Mouse (Mus musculus) lung, embryonic 14.5 days (tissue): ENCODE results near the gene Snx30. TPM values are rescaled to one million over a fixed set of nuclear protein-coding genes. Genes with fewer than 3 reads are reported as not detected.
A peak's percentile ranks its signal among the peaks of the same experiment; 100 is the strongest.

ENCODE experiments used
- ATAC-seq: fragments of 200-750 bp; cut with Nextera tagmentation; 2 replicates; pipeline ENCODE4 v1.8.0; 2017; ENCODE audit warnings: mild to moderate bottlenecking, moderate TSS enrichment, moderate library complexity; ENCODE audit not compliant: insufficient read depth
- DNase-seq: peaks from one replicate; pipeline ENCODE4 v3.0.0-alpha.2; 2015
- H3K27ac ChIP-seq: fragments of 300-500 bp; sonication (generic); 2 replicates; pipeline ENCODE4 v1.5.1; 2014; ENCODE audit warnings: low read depth, mild to moderate bottlenecking, moderate library complexity
- H3K27me3 ChIP-seq: fragments of 300-500 bp; sonication (generic); 2 replicates; pipeline ENCODE4 v1.6.1; 2014; ENCODE audit warnings: low read length, control low read depth; ENCODE audit not compliant: insufficient read depth
- H3K36me3 ChIP-seq: fragments of 300-500 bp; sonication (generic); 2 replicates; pipeline ENCODE4 v1.6.1; 2014; ENCODE audit warnings: control low read depth; ENCODE audit not compliant: insufficient read depth
- H3K4me1 ChIP-seq: fragments of 300-500 bp; sonication (generic); 2 replicates; pipeline ENCODE4 v1.6.1; 2014; ENCODE audit warnings: antibody characterized with exemption, control low read depth; ENCODE audit not compliant: insufficient read depth
- H3K4me2 ChIP-seq: fragments of 300-500 bp; sonication (generic); 2 replicates; pipeline ENCODE4 v1.6.1; 2014; ENCODE audit warnings: mild to moderate bottlenecking
- H3K4me3 ChIP-seq: fragments of 300-500 bp; sonication (generic); 2 replicates; pipeline ENCODE4 v1.5.1; 2014; ENCODE audit warnings: low read depth, low read length
- H3K9ac ChIP-seq: fragments of 300-500 bp; sonication (generic); 2 replicates; pipeline ENCODE4 v1.6.1; 2014
- H3K9me3 ChIP-seq: fragments of 300-500 bp; sonication (generic); 2 replicates; pipeline ENCODE4 v1.6.1; 2016; ENCODE audit warnings: low read depth, low read length, control low read depth
- CTCF ChIP-seq: IDR thresholded peaks from 2 replicates; pipeline ENCODE4 v1.5.1; 2016; ENCODE audit warnings: antibody characterized with exemption, low read depth
- WGBS: fragments of 180-500 bp; shearing (Covaris S2); extraction: QIAGEN DNeasy Blood & Tissue Kit; methylation state at CpG from one replicate; pipeline ENCODE4 v1.1.7; 2014; 5-methylcytosine and 5-hydroxymethylcytosine counted together
- polyA plus RNA-seq: library from polyadenylated mRNA; unstranded; fragments of >200 nt; fragmentation: Nextera tagmentation; extraction: Ambion mirVana; gene quantifications from 2 replicates; pipeline ENCODE4 v1.2.1, GENCODE M21; 2014

Snx30 gene
- polyA plus RNA-seq, 1 experiment from 2014 or later = 10.6 TPM

DNA sequence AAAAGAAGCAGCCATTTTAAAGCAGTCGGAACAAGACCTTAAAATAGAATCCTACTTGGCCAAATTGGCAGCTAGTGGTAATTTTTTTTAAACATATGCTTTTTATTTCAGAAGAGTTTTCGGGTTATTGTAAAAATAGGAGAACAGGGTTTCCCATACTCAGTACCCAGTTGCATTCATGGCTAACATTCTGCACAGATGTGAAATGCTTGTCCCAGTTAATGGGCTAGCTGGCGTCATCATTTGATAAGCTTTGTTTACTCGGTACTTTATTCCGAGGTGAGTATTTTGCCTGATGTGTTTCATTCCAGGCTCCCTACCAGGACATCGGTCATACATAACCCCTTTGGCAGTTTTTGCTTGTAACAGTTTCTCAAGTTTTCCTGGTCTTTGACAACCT is 64.8 kb downstream of the Snx30 start:
- no peak for TF ChIP-seq CTCF
- H3K4me1 ChIP-seq = peaks cover 9% of the 10 kb centered on the region
- no peak overlapping the region for H3K9ac ChIP-seq
- 54% methylated on average over 6 of the region's 6 CpGs for WGBS
- H3K4me3 ChIP-seq = no peak overlapping the region
- no peaks in the 10 kb centered on the region for H3K27me3 ChIP-seq
- DNase-seq (no peak), ATAC-seq (0 out of 2 replicates have a peak, but pooled peaks have one; percentile 34)
- H3K4me2 ChIP-seq = no peak overlapping the region
- peak overlapping the region; percentile 58; the same call in 1 of the 2 replicates for H3K27ac ChIP-seq
- H3K9me3 ChIP-seq = no peaks in the 10 kb centered on the region
- no peaks in the 10 kb centered on the region for H3K36me3 ChIP-seq

GRCm38 (mm10) chr4:59870859-59871591 is 65.4 kb downstream of the Snx30 start:
- WGBS = 48% methylated on average over 9 of the region's 9 CpGs
- Histone ChIP-seq H3K9ac (no peak overlapping the region), H3K27me3 (no peaks in the 10 kb centered on the region), H3K4me1 (peaks cover 9% of the 10 kb centered on the region), H3K36me3 (no peaks in the 10 kb centered on the region), H3K27ac (no peak overlapping the region), H3K4me2 (no peak overlapping the region), H3K9me3 (no peaks in the 10 kb centered on the region), H3K4me3 (no peak overlapping the region)
- TF ChIP-seq CTCF = peak; percentile 88
- ATAC-seq = peak; percentile 70
- peak; percentile 96 for DNase-seq

- no peak overlapping the region for H3K27ac ChIP-seq
- WGBS = 53% methylated on average over 6 of the region's 6 CpGs
- no peak overlapping the region for H3K4me3 ChIP-seq
- no peak overlapping the region for H3K9ac ChIP-seq
- no peak for ATAC-seq
- no peak for TF ChIP-seq CTCF
- no peak overlapping the region for H3K4me2 ChIP-seq
- H3K36me3 ChIP-seq = no peaks in the 10 kb centered on the region
- H3K9me3 ChIP-seq = no peaks in the 10 kb centered on the region
- H3K27me3 ChIP-seq = no peaks in the 10 kb centered on the region
- peaks cover 9% of the 10 kb centered on the region for H3K4me1 ChIP-seq
- no peak for DNase-seq
Observed at GRCm38 (mm10) chr4:59873240-59873639, 67.6 kb downstream of the Snx30 start.

DNA sequence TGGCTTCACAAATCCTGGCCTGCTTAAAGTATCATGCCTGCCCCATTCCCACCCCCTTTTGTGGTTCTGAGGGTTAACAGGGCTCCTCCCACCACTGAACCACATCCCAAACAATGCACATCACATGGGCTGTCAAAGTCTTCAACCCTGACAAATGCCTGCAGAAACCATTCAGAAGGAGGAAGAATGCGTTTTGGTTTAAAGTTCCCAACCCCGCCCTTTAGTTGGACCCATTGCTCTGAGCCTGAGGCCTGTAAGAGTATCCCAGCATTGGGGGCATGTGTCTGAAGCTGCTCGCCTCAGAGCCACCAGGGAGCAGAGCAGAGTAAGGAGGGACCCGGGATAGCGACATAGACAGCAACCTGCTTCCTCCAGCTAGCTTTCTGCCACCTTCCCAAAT is 68.2 kb downstream of the Snx30 start:
- WGBS = 62% methylated on average over 5 of the region's 5 CpGs
- H3K27me3 ChIP-seq = no peaks in the 10 kb centered on the region

GRCm38 (mm10) chr4:59876570-59876969 is 70.9 kb downstream of the Snx30 start:
- Histone ChIP-seq H3K9me3 (no peaks in the 10 kb centered on the region), H3K9ac (no peak overlapping the region), H3K4me1 (no peaks in the 10 kb centered on the region), H3K4me3 (no peak overlapping the region), H3K36me3 (0 out of 2 replicates have a peak, but pooled peaks cover 10% of the 10 kb centered on the region), H3K27ac (no peak overlapping the region), H3K27me3 (no peaks in the 10 kb centered on the region), H3K4me2 (no peak overlapping the region)
- no peak for TF ChIP-seq CTCF
- 83% methylated on average over 6 of the region's 6 CpGs for WGBS
- no peak for DNase-seq
- no peak for ATAC-seq

More for the DNA sequence above, 68.2 kb downstream of the Snx30 start:
- no peak for DNase-seq
- Histone ChIP-seq H3K4me3 (no peak overlapping the region), H3K9me3 (no peaks in the 10 kb centered on the region), H3K27ac (no peak overlapping the region), H3K4me2 (no peak overlapping the region), H3K4me1 (peaks cover 9% of the 10 kb centered on the region), H3K36me3 (no peaks in the 10 kb centered on the region), H3K9ac (no peak overlapping the region)
- no peak for ATAC-seq
- no peak for TF ChIP-seq CTCF

DNA sequence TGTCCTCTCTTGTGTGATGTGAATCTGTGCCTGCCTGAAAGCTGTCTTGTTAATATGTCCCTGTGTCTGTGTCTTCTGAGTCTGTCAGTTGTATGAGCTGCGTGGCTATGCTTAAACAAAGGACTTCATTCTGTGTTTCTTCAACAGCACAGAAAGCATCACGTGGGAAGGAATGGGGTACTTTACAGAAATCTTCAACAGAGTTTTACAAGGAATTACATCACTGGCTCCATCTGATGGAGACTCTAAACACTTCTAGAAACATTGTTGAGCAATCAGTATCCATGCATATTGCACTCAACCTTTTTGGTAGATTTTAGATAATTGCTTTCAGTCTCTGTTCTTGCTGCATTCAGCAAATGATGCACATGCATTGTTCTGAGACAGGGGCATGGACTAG is 71.4 kb downstream of the Snx30 start:
- no peaks in the 10 kb centered on the region for H3K4me1 ChIP-seq
- no peaks in the 10 kb centered on the region for H3K9me3 ChIP-seq
- WGBS = 59% methylated on average over 2 of the region's 2 CpGs
- no peak overlapping the region for H3K4me3 ChIP-seq
- no peak overlapping the region for H3K27ac ChIP-seq
- no peak overlapping the region for H3K9ac ChIP-seq
- no peak for DNase-seq
- ATAC-seq = no peak
- TF ChIP-seq CTCF = no peak
- H3K36me3 ChIP-seq = peaks cover 12% of the 10 kb centered on the region; the same call in 1 of the 2 replicates
- no peak overlapping the region for H3K4me2 ChIP-seq
- no peaks in the 10 kb centered on the region for H3K27me3 ChIP-seq

DNA sequence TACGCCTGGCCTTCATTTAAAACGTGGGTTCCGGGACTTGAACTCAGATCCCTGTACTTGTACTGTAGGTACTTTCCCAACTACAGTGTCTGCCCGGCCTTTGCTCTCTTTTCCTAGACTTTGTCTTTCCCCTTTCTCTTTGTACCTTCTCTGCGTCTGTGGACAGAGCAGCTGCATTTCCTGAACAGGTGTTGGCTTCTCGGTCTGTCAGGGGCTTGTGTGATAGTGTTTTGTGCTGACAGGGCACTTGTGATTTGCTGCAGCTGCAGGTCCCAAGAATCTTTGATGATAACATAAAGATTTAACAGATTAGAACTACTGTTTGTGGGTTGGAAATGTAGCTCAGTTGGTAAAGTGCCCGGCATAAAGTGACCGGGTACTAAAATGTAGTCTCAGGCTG is 73.0 kb downstream of the Snx30 start:
- DNase-seq (no peak), ATAC-seq (no peak)
- Histone ChIP-seq H3K9me3 (no peaks in the 10 kb centered on the region), H3K27me3 (no peaks in the 10 kb centered on the region), H3K4me1 (no peaks in the 10 kb centered on the region), H3K36me3 (peaks cover 14% of the 10 kb centered on the region; the same call in 1 of the 2 replicates), H3K4me2 (no peak overlapping the region), H3K9ac (no peak overlapping the region), H3K4me3 (no peak overlapping the region), H3K27ac (no peak overlapping the region)
- TF ChIP-seq CTCF = no peak
- 79% methylated on average over 8 of the region's 8 CpGs for WGBS
